Mouse (Mus musculus): ENCODE measurements around the gene Snd1. TPM values are rescaled to one million over a fixed set of nuclear protein-coding genes. Genes with fewer than 3 reads are reported as not detected.
A peak's percentile ranks its signal among the peaks of the same experiment; 100 is the strongest.

Gene Snd1
- polyA plus RNA-seq, 1 experiment from 2014 or later = 120 TPM

DNA sequence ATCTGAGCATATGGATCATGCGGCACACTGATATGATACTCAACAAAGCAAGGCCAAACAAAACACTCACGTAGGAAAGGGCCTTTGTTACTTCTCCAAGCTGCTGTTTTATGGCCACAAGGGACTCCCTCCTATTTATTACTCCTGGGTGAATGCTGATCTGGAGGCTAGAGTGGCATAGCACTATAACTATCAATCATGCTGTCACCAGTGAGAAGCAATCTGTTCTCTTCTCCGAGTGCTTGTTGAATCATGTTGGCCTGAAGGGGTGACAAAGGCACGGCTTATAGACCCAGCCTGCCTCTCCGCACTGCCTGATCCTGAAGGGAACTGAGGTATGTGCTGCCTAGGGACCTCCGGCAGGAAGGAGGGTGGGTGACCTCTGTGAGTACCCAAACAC lies 10.3 kb upstream of the Snd1 start:
- Histone ChIP-seq H3K4me1 (no peaks in the 10 kb centered on the region), H3K9me3 (no peaks in the 10 kb centered on the region), H3K9ac (no peak overlapping the region), H3K4me3 (no peak overlapping the region), H3K27ac (no peak overlapping the region), H3K4me2 (no peak overlapping the region), H3K36me3 (no peaks in the 10 kb centered on the region), H3K27me3 (no peaks in the 10 kb centered on the region)
- WGBS = 14% methylated on average over 6 of the region's 6 CpGs
- ATAC-seq (ENCODE audit: insufficient number of reproducible peaks, low FRiP score, low TSS enrichment, low read depth) = no peak

DNA sequence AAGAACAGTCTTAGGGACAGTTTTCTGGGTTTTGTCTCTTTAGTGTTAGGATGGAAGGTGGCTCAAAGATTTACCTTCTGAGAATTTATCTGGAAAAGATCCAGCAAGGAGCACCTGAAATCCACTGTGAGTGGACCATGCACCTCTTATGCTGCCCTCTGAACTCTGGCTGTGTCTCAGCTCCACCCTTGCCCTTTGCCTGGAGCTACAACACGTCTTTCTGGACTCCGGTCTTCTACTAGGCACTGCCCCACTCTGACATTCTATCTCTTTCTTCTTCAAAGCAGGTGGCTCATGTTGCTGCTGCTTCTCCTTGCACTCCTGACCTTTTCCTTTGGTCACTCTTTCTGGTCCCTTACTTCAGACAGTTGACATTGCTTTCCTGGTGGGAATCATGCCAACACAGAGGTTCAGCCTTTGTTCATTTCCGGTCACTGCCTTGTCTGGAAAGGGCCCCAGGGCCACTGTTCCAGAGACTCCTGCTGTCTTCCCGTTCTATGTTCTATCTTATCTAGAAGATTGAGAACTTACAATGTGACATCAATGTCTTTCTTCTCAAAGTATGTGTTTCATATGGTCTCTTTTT lies 4.8 kb upstream of the Snd1 start:
- no peak for ATAC-seq (ENCODE audit: insufficient number of reproducible peaks, low FRiP score, low TSS enrichment, low read depth)
- Histone ChIP-seq H3K27ac (no peak overlapping the region), H3K4me2 (no peak overlapping the region), H3K36me3 (no peaks in the 10 kb centered on the region), H3K4me3 (no peak overlapping the region), H3K27me3 (no peaks in the 10 kb centered on the region), H3K9ac (no peak overlapping the region), H3K9me3 (no peaks in the 10 kb centered on the region), H3K4me1 (no peaks in the 10 kb centered on the region)
- 60% methylated on average over 4 of the region's 4 CpGs for WGBS

DNA sequence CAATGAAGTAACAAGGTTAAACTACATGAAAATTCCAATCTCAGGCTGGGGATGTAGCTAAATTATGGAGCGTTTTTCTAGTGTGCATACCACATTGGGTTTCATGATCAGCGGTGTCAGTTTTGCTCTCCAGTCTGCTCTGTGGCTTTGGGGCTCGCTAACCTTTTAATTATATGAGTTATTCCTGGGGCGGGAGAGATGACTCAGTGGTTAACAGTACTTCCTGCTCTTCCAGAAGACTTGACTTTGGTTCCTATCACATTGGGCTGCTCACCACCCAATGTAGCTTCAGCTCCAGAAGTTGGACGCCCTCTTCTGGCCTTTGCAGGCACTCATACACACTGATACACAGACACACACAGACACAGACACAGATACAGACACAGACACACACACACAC lies 4.3 kb upstream of the Snd1 start:
- no peak overlapping the region for H3K4me3 ChIP-seq
- H3K36me3 ChIP-seq = no peaks in the 10 kb centered on the region
- H3K27ac ChIP-seq = no peak overlapping the region
- WGBS = 72% methylated on average over 5 of the region's 5 CpGs
- H3K4me1 ChIP-seq = no peaks in the 10 kb centered on the region
- no peak overlapping the region for H3K4me2 ChIP-seq
- H3K9me3 ChIP-seq = no peaks in the 10 kb centered on the region
- H3K9ac ChIP-seq = no peak overlapping the region
- ATAC-seq (ENCODE audit: insufficient number of reproducible peaks, low FRiP score, low TSS enrichment, low read depth) = no peak
- H3K27me3 ChIP-seq = no peaks in the 10 kb centered on the region

DNA sequence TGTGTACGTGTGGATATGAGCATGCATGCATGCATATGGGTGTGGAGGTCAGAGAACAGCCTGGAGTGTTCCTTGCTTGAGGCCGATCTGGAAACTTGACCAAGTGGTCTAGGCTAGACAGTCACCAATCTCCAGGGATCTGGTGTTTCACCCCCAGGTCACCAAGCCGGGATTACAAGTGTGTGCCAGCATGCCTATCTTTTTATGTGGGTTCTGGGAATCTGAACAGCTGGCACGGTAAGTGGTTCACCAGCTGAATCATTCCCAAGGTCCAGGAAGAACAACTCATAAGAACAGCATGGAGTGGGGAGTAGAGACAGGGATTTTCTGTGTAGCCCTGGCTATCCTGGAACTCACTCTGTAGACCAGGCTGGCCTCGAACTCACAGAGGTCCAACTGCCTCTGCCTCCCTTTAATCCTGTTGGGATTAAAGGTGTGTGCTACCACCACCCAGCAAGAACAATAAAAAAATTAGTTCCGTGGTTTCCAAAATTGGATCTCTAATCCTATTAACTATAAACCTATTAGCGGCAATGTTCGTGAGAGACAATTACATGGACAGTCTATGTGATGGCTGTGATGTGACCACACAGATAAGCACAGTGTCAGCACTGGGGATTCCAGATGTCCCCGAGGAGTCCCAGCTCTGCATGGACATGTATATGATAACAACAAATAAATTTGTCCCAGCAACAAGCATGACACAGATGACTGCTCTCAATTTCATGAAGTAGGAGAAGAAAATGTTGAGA lies 3.5 kb upstream of the Snd1 start:
- no peak overlapping the region for H3K4me2 ChIP-seq
- H3K27ac ChIP-seq = no peak overlapping the region
- no peak overlapping the region for H3K4me3 ChIP-seq
- H3K9ac ChIP-seq = no peak overlapping the region
- ATAC-seq (ENCODE audit: insufficient number of reproducible peaks, low FRiP score, low TSS enrichment, low read depth) = no peak
- H3K36me3 ChIP-seq = no peaks in the 10 kb centered on the region
- H3K9me3 ChIP-seq = no peaks in the 10 kb centered on the region
- H3K27me3 ChIP-seq = no peaks in the 10 kb centered on the region
- 83% methylated on average over 9 of the region's 9 CpGs for WGBS
- no peaks in the 10 kb centered on the region for H3K4me1 ChIP-seq

DNA sequence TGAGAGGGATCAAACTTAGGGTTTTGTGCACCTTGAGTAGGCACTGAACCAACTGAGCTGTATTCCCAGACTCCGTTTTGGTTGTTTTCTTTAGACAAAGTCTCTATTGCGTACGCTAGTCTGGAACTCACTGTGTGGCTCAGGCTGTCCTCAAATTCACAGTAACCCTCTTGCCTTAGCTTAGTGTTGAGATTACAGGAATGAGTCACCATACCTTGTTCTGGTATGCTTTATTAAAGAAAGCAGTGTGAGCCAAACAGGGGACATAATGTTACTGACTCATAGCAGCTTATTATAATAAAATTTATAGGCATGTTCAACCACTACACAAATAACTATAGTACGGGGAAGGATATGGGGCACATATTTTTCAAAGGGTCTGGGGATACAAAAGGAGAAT lies 728 bp upstream of the Snd1 start:
- Histone ChIP-seq H3K36me3 (no peaks in the 10 kb centered on the region), H3K9me3 (no peaks in the 10 kb centered on the region), H3K4me2 (no peak overlapping the region), H3K9ac (no peak overlapping the region), H3K27me3 (no peaks in the 10 kb centered on the region), H3K4me3 (no peak overlapping the region), H3K4me1 (peaks cover 3% of the 10 kb centered on the region; the same call in 1 of the 2 replicates), H3K27ac (no peak overlapping the region)
- WGBS = 58% methylated on average over 4 of the region's 4 CpGs
- ATAC-seq (ENCODE audit: insufficient number of reproducible peaks, low FRiP score, low TSS enrichment, low read depth) = no peak

DNA sequence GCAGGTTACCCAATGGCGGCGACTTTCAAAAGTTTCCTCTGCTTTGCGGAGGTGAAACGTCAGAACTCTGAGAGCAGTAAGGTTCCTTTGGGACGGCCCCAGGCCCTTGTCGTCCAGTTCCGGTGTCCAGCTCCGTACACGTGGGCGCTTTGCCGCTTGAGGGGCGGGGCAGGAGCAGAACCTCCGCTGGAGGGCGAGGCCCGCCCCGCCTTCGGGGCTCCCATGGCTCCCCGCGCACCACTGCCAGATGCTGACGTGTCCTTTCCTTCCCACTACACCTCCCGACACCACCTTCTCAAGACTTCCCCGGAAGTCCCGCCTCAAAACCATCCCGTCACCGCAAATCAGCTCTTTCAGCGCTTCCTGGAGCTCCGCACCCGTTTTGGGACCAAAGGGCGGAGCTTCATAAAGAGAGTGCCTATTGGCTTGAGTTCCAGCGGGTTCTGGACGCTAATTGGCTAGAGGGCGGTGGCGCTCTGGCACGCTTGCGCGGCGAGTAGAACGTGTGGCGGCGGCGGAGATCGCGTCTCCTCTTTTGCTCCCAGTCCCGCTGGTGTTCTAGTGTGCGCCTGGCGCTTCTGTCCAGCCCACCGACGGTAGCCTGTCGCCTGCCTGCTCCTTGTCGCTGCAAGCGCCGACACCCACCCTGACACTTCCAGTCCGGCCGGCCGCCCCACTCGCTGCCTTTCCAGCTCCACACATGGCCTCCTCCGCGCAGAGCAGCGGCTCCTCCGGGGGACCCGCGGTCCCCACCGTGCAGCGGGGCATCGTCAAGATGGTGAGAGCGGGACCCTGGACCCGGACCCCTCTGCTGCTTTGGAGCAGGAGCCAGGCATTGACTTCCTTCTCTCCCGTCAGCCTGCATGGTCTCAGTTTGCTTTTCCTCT lies 5.2 kb downstream of the Snd1 start:
- Histone ChIP-seq H3K9ac (peak overlapping the region; percentile 76), H3K27ac (peak overlapping the region; percentile 91), H3K9me3 (no peaks in the 10 kb centered on the region), H3K36me3 (0 out of 2 replicates have a peak, but pooled peaks cover 2% of the 10 kb centered on the region), H3K4me3 (peak overlapping the region; percentile 93), H3K27me3 (no peaks in the 10 kb centered on the region), H3K4me2 (peak overlapping the region; percentile 60), H3K4me1 (peaks cover 27% of the 10 kb centered on the region)
- WGBS = under 1% methylated on average over 68 of the region's 68 CpGs
- ATAC-seq (ENCODE audit: insufficient number of reproducible peaks, low FRiP score, low TSS enrichment, low read depth) = peak; percentile 98

DNA sequence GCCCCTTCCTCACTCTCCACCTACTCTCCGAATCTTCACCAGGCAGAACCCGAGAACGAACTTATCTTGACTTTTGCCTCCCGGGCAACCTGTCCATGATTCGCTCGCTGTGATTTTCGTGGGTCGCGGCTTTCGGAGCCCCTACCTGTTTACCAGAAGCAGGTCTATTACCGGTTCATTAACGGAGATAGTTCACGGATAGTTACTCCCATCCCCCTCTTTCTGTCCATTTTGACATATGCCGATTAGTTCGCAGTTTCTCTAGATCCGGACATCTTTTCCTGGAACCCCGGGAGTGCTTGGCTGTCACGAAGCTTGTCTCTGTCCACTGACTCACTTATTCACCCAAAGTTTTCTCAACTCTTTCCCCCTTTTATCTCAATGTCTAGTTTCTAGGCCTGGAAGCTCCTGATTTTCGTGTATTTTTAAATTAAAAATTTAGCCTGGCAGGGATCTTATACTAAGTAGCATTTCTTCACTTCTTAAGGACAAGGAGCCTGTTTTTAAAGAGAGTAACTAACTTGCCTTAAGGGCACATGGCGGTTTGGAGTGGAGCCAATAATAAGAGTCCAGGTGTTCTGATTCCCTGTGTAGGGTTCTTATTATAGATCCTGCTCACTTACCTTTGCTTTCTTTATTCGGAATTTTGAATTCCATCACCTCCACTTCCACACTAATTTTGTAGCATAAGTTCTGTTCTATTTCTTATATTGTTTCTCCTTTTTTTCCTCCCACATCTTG lies 6.0 kb downstream of the Snd1 start:
- H3K9ac ChIP-seq = peak overlapping the region; percentile 76
- peak overlapping the region; percentile 93 for H3K4me3 ChIP-seq
- no peaks in the 10 kb centered on the region for H3K9me3 ChIP-seq
- H3K4me1 ChIP-seq = peaks cover 32% of the 10 kb centered on the region
- no peaks in the 10 kb centered on the region for H3K27me3 ChIP-seq
- no peak for ATAC-seq (ENCODE audit: insufficient number of reproducible peaks, low FRiP score, low TSS enrichment, low read depth)
- H3K4me2 ChIP-seq = peak overlapping the region; percentile 60
- H3K27ac ChIP-seq = peak overlapping the region; percentile 91
- WGBS = 2% methylated on average over 21 of the region's 21 CpGs
- 0 out of 2 replicates have a peak, but pooled peaks cover 5% of the 10 kb centered on the region for H3K36me3 ChIP-seq

DNA sequence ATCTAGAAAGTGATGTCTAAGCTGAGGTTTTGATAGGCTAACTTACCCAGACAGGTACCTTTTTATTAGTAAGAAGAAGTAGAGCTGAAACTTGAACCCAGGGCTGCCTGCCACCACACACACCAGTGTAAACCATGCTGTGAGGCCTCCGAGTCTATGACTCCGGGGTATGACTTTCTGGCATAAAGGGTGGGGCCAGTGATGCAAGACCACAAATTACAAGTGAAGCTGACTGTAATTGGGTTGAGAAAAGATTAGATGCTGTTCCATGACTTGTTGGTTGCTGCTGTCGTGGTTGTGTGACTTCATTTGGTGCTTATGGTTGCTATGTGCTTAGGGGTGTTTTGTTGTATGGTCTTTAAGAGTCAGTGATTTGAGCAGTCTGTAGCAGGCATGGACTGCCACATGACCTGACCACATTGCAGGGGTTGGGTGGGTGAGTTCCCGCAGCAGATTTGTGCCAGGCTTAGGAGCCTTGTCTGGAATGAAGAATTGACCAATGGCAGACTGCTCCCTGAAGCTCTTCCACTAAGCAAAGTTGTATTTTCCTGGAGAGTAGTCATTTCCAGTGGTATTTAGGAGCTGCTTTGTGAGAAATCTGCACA lies 7.9 kb downstream of the Snd1 start:
- Histone ChIP-seq H3K9ac (no peak overlapping the region), H3K36me3 (peaks cover 5% of the 10 kb centered on the region; the same call in 1 of the 2 replicates), H3K9me3 (no peaks in the 10 kb centered on the region), H3K27ac (no peak overlapping the region), H3K4me1 (peaks cover 36% of the 10 kb centered on the region), H3K4me3 (0 out of 2 replicates have a peak overlapping the region, but pooled peaks have one; percentile 3), H3K27me3 (no peaks in the 10 kb centered on the region), H3K4me2 (0 out of 2 replicates have a peak overlapping the region, but pooled peaks have one; percentile 3)
- ATAC-seq (ENCODE audit: insufficient number of reproducible peaks, low FRiP score, low TSS enrichment, low read depth) = no peak
- WGBS = 61% methylated on average over 4 of the region's 4 CpGs

DNA sequence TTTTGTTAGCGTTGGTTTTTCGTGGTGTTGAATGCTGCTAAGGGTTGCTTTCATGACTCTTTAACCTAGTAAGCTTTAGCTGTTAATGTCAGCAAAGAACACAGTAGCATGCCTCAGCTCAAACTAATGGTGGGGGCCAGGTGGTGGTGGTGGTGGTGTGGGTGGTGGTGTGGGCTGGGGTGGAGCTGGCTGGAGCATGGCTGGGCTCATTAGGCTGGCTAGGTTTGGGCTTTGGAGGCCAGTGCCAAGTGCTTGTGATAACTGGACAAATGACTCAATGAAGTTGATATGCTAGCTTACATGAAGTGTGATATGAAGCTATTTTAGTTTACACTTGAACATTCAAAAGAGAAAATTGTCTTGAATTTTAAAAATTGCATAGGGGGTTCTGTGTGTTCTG lies 11.1 kb downstream of the Snd1 start:
- peaks cover 13% of the 10 kb centered on the region for H3K36me3 ChIP-seq
- H3K27ac ChIP-seq = no peak overlapping the region
- H3K4me1 ChIP-seq = peaks cover 39% of the 10 kb centered on the region
- H3K4me2 ChIP-seq = no peak overlapping the region
- no peaks in the 10 kb centered on the region for H3K9me3 ChIP-seq
- no peaks in the 10 kb centered on the region for H3K27me3 ChIP-seq
- WGBS = 79% methylated on average over 2 of the region's 2 CpGs
- no peak for ATAC-seq (ENCODE audit: insufficient number of reproducible peaks, low FRiP score, low TSS enrichment, low read depth)
- no peak overlapping the region for H3K4me3 ChIP-seq
- H3K9ac ChIP-seq = no peak overlapping the region

DNA sequence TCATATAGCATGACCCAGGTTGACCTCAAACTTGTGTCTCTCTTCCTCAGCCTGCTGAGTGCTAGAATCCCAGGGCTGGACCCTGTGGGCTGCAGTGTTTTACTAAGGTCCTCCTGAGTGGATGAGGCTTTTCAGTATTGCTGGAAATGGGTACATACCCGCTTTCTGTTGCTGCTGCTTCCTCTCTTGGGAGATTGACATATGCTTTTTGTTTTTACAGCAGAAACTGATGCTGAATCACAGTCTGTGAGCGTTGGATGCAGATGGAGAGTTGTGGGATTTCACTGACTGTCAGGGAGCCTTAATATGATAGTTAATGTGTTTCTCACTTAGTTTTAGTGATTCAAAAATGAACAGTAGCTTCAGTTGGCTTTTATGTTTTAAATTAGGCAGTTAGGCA lies 11.5 kb downstream of the Snd1 start:
- H3K36me3 ChIP-seq = peaks cover 17% of the 10 kb centered on the region
- ATAC-seq (ENCODE audit: insufficient number of reproducible peaks, low FRiP score, low TSS enrichment, low read depth) = no peak
- no peak overlapping the region for H3K4me3 ChIP-seq
- H3K4me1 ChIP-seq = peaks cover 41% of the 10 kb centered on the region
- WGBS = 65% methylated on average over 2 of the region's 2 CpGs
- no peaks in the 10 kb centered on the region for H3K27me3 ChIP-seq
- H3K9me3 ChIP-seq = no peaks in the 10 kb centered on the region
- H3K4me2 ChIP-seq = no peak overlapping the region
- H3K27ac ChIP-seq = no peak overlapping the region
- H3K9ac ChIP-seq = no peak overlapping the region

DNA sequence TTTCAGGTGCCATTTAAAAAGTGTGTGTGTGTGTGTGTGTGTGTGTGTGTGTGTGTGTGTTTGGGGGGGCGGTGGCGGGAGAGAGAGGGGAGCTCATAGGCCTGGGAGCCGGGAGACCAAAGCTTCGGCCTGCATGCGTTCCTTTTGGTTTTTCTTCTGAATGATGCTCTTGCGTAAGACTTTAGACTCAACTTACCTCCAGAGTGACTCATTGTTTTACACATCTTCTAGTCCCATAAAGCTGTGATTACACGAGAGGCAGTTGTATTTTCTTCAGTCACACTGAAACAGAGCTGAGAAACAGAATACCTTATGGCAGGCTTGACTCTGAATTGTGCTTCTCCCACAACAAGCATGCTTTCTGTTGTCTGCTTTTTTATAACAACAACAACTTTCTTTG lies 12.0 kb downstream of the Snd1 start:
- Histone ChIP-seq H3K9me3 (no peaks in the 10 kb centered on the region), H3K27ac (no peak overlapping the region), H3K9ac (no peak overlapping the region), H3K4me1 (peaks cover 37% of the 10 kb centered on the region), H3K4me3 (no peak overlapping the region), H3K4me2 (no peak overlapping the region), H3K36me3 (peaks cover 18% of the 10 kb centered on the region), H3K27me3 (no peaks in the 10 kb centered on the region)
- 84% methylated on average over 7 of the region's 7 CpGs for WGBS
- ATAC-seq (ENCODE audit: insufficient number of reproducible peaks, low FRiP score, low TSS enrichment, low read depth) = no peak

Measured in limb, embryonic 15.5 days (tissue).